Mouse (Mus musculus) MEL (cell line): Measurements from ENCODE around the gene Kif7. TPM values are rescaled to one million over a fixed set of nuclear protein-coding genes. Genes with fewer than 3 reads are reported as not detected.

ENCODE experiments used
- DNase-seq: peaks from one replicate; pipeline ENCODE4 v3.0.0; 2011; ENCODE audit warnings: low read depth, low spot score
- H3K27ac ChIP-seq: 2 replicates; pipeline ENCODE4 v1.5.1; 2012; ENCODE audit warnings: low read depth, mild to moderate bottlenecking, control low read depth, low read length, moderate library complexity; ENCODE audit not compliant: control insufficient read depth
- H3K27me3 ChIP-seq, 2 experiments: fragments of 150-350 bp in 1 of 2; sonication (generic) in 1 of 2; 2 replicates each; pipeline ENCODE4 v1.6.1; 2012; ENCODE audit warnings: low read length in 2 of 2, mild to moderate bottlenecking in 2 of 2, improper control_type of control experiment in 1 of 2, moderate library complexity in 1 of 2; ENCODE audit not compliant: insufficient read depth in 2 of 2, control insufficient read depth in 1 of 2
- H3K36me3 ChIP-seq, 2 experiments: 2 replicates each; pipeline ENCODE4 v1.6.1; 2012 to 2014; ENCODE audit warnings: low read length in 2 of 2, improper control_type of control experiment in 1 of 2, inconsistent platforms in 1 of 2, mild to moderate bottlenecking in 1 of 2; ENCODE audit not compliant: insufficient read depth in 2 of 2, control insufficient read depth in 1 of 2
- H3K4me1 ChIP-seq, 2 experiments: fragments of 150-350 bp in 1 of 2; sonication (generic) in 1 of 2; 2 replicates each; pipeline ENCODE4 v1.6.1; 2012; ENCODE audit warnings: low read length in 2 of 2, improper control_type of control experiment in 1 of 2, mild to moderate bottlenecking in 1 of 2; ENCODE audit not compliant: insufficient read depth in 2 of 2, control insufficient read depth in 1 of 2
- H3K4me3 ChIP-seq, 2 experiments: fragments of 150-350 bp in 1 of 2; sonication (generic) in 1 of 2; 2 replicates each; pipeline ENCODE4 v1.5.1; 2012; ENCODE audit warnings: low read depth in 2 of 2, low read length in 2 of 2, mild to moderate bottlenecking in 2 of 2, moderate library complexity in 2 of 2, control low read depth in 1 of 2, improper control_type of control experiment in 1 of 2; ENCODE audit not compliant: control insufficient read depth in 1 of 2, insufficient read depth in 1 of 2
- H3K79me2 ChIP-seq: 2 replicates; pipeline ENCODE4 v1.6.1; 2012; ENCODE audit warnings: mild to moderate bottlenecking, low read length, moderate library complexity; ENCODE audit not compliant: control insufficient read depth, poor library complexity, insufficient read depth
- H3K9ac ChIP-seq: 2 replicates; pipeline ENCODE4 v1.6.1; 2012; ENCODE audit warnings: low read depth, mild to moderate bottlenecking, control low read depth, low read length, moderate library complexity; ENCODE audit not compliant: control insufficient read depth, poor library complexity, severe bottlenecking
- H3K9me3 ChIP-seq: fragments of 150-350 bp; sonication (generic); replicated peaks from 2 replicates; pipeline ENCODE4 v1.6.1; 2012; ENCODE audit warnings: mild to moderate bottlenecking, low read length, improper control_type of control experiment, moderate library complexity; ENCODE audit not compliant: insufficient read depth
- BHLHE40 ChIP-seq: IDR thresholded peaks from 2 replicates; pipeline ENCODE4 v1.6.1; 2012; ENCODE audit warnings: low read depth, mild to moderate bottlenecking, inconsistent platforms, low read length, improper control_type of control experiment, borderline replicate concordance
- CHD2 ChIP-seq: IDR thresholded peaks from 2 replicates; pipeline ENCODE4 v1.6.1; 2011; ENCODE audit warnings: low read length, improper control_type of control experiment
- E2F4 ChIP-seq: IDR thresholded peaks from 2 replicates; pipeline ENCODE4 v1.6.1; 2011; ENCODE audit warnings: low read depth, low read length, improper control_type of control experiment, borderline replicate concordance
- EP300 ChIP-seq, 2 experiments: IDR thresholded peaks; 2 replicates each; pipeline ENCODE4 v1.6.1; 2011; ENCODE audit warnings: improper control_type of control experiment in 2 of 2, low read length in 2 of 2, low read depth in 1 of 2, mild to moderate bottlenecking in 1 of 2
- ETS1 ChIP-seq: IDR thresholded peaks from 2 replicates; pipeline ENCODE4 v1.6.1; 2012; ENCODE audit warnings: low read depth, mild to moderate bottlenecking, inconsistent platforms, low read length, improper control_type of control experiment, moderate library complexity
- GABPA ChIP-seq: IDR thresholded peaks from 2 replicates; pipeline ENCODE4 v1.6.1; 2012; ENCODE audit warnings: low read depth, mild to moderate bottlenecking, inconsistent platforms, low read length, improper control_type of control experiment, moderate library complexity
- JUND ChIP-seq: IDR thresholded peaks from 2 replicates; pipeline ENCODE4 v1.6.1; 2011; ENCODE audit warnings: low read depth, mild to moderate bottlenecking, improper control_type of control experiment, low read length
- KAT2A ChIP-seq: conservative IDR thresholded peaks from 2 replicates; pipeline ENCODE4 v1.6.1; 2012; ENCODE audit warnings: low read depth, low read length, improper control_type of control experiment, inconsistent platforms
- MAX ChIP-seq: IDR thresholded peaks from 2 replicates; pipeline ENCODE4 v1.6.1; 2011; ENCODE audit warnings: low read length, improper control_type of control experiment
- MAZ ChIP-seq: IDR thresholded peaks from 2 replicates; pipeline ENCODE4 v1.6.1; 2012; ENCODE audit warnings: low read depth, mild to moderate bottlenecking, inconsistent platforms, low read length, improper control_type of control experiment
- MEF2A ChIP-seq: IDR thresholded peaks from 2 replicates; pipeline ENCODE4 v1.6.1; 2014; ENCODE audit warnings: low read depth, mild to moderate bottlenecking, inconsistent platforms, low read length, improper control_type of control experiment; ENCODE audit not compliant: poor library complexity, insufficient replicate concordance, severe bottlenecking; ENCODE audit errors: extremely low read depth
- MXI1 ChIP-seq: IDR thresholded peaks from 2 replicates; pipeline ENCODE4 v1.6.1; 2011; ENCODE audit warnings: mild to moderate bottlenecking, low read depth, low read length, improper control_type of control experiment
- MYB ChIP-seq: IDR thresholded peaks from 2 replicates; pipeline ENCODE4 v1.6.1; 2011; ENCODE audit warnings: mild to moderate bottlenecking, low read depth, low read length, improper control_type of control experiment
- MYC ChIP-seq: IDR thresholded peaks from 2 replicates; pipeline ENCODE4 v1.6.1; 2011; ENCODE audit warnings: low read depth, mild to moderate bottlenecking, low read length, improper control_type of control experiment, moderate library complexity
- NELFE ChIP-seq: IDR thresholded peaks from 2 replicates; pipeline ENCODE4 v1.6.1; 2011; ENCODE audit warnings: low read depth, low read length, improper control_type of control experiment
- NRF1 ChIP-seq: IDR thresholded peaks from 2 replicates; pipeline ENCODE4 v1.6.1; 2014; ENCODE audit warnings: low read depth, mild to moderate bottlenecking, inconsistent platforms, low read length, improper control_type of control experiment, moderate library complexity; ENCODE audit not compliant: poor library complexity, insufficient read depth, severe bottlenecking
- POLR2A ChIP-seq, 2 experiments: IDR thresholded peaks; 2 replicates each; pipeline ENCODE4 v1.6.1; 2011 to 2012; ENCODE audit warnings: low read length in 2 of 2, mild to moderate bottlenecking in 2 of 2, control low read depth in 1 of 2, improper control_type of control experiment in 1 of 2, low read depth in 1 of 2, moderate library complexity in 1 of 2; ENCODE audit not compliant: control insufficient read depth in 1 of 2, insufficient read depth in 1 of 2, poor library complexity in 1 of 2
- RAD21 ChIP-seq: IDR thresholded peaks from 2 replicates; pipeline ENCODE4 v1.6.1; 2011; ENCODE audit warnings: mild to moderate bottlenecking, low read depth, low read length, improper control_type of control experiment
- SMC3 ChIP-seq: IDR thresholded peaks from 2 replicates; pipeline ENCODE4 v1.6.1; 2011; ENCODE audit warnings: low read depth, low read length, improper control_type of control experiment
- TBP ChIP-seq: IDR thresholded peaks from 2 replicates; pipeline ENCODE4 v1.8.0; 2011; ENCODE audit warnings: low read depth, low read length, improper control_type of control experiment
- TCF12 ChIP-seq: IDR thresholded peaks from 2 replicates; pipeline ENCODE4 v1.6.1; 2014; ENCODE audit warnings: low read depth, mild to moderate bottlenecking, inconsistent platforms, low read length, improper control_type of control experiment, moderate library complexity
- USF1 ChIP-seq: IDR thresholded peaks from 2 replicates; pipeline ENCODE4 v1.6.1; 2014; ENCODE audit warnings: low read depth, mild to moderate bottlenecking, inconsistent platforms, low read length, improper control_type of control experiment, moderate library complexity
- ZKSCAN1 ChIP-seq: IDR thresholded peaks from 2 replicates; pipeline ENCODE4 v1.6.1; 2012; ENCODE audit warnings: low read depth, mild to moderate bottlenecking, inconsistent platforms, low read length, improper control_type of control experiment, moderate library complexity
- ZNF384 ChIP-seq: IDR thresholded peaks from 2 replicates; pipeline ENCODE4 v1.6.1; 2012; ENCODE audit warnings: low read depth, mild to moderate bottlenecking, inconsistent platforms, low read length, improper control_type of control experiment
- polyA plus RNA-seq, 2 experiments: library from polyadenylated mRNA; stranded (reverse) in 1 of 2; unstranded in 1 of 2; fragments of >175 nt in 1 of 2; fragments of >200 nt in 1 of 2; gene quantifications; 2 replicates each; pipeline versions ENCODE4 v1.2.1 to v1.2.4; 2012; ENCODE audit warnings: low replicate concordance in 2 of 2, low read depth in 1 of 2; ENCODE audit not compliant: insufficient read length in 2 of 2, insufficient read depth in 1 of 2, missing spikeins in 1 of 2
- total RNA-seq: library from RNA; depleted of rRNA; stranded (reverse); fragments of 300-350 nt; gene quantifications from 2 replicates; pipeline ENCODE4 v1.2.3, GENCODE M21; 2012

Gene Kif7
- total and polyA plus RNA-seq, 3 experiments: 13.1 to 15.6 TPM; not detected in 1

GRCm38 (mm10) chr7:79738913-79739312 is 23.4 kb upstream of the Kif7 start:
- H3K79me2 ChIP-seq: peaks cover 4% of the 10 kb centered on the region; the same call in 1 of the 2 replicates
- no peak for TF ChIP-seq ZKSCAN1
- TF ChIP-seq ZNF384: no peak
- no peak for TF ChIP-seq NRF1
- no peak for TF ChIP-seq MYB
- no peak for TF ChIP-seq TCF12
- no peak for TF ChIP-seq NELFE
- no peak for TF ChIP-seq MEF2A
- TF ChIP-seq EP300 (IDR thresholded peaks at IDR 0.05; ENCODE audit: low read depth in 1 of 2, low read length in 2 of 2): no peak
- TF ChIP-seq MYC: no peak
- no peak for TF ChIP-seq JUND
- no peak for TF ChIP-seq BHLHE40
- TF ChIP-seq MAZ: no peak
- TF ChIP-seq MXI1: no peak
- no peak for TF ChIP-seq POLR2A (IDR thresholded peaks at IDR 0.05; ENCODE audit: control insufficient read depth in 1 of 2, insufficient read depth in 1 of 2, low read depth in 1 of 2, low read length in 2 of 2, poor library complexity in 1 of 2)
- TF ChIP-seq KAT2A: no peak
- TF ChIP-seq, all 39 proteins: peak for 0
- Histone ChIP-seq H3K9me3 (no peaks in the 10 kb centered on the region), H3K4me1 (peaks cover 0 to 11% of the 10 kb centered on the region in 2 experiments; a peak in 2 of 4 replicates), H3K27ac (no peak overlapping the region), H3K4me3 (no peak overlapping the region), H3K9ac (no peak overlapping the region), H3K27me3 (no peaks in the 10 kb centered on the region), H3K36me3 (peaks cover 0 to 7% of the 10 kb centered on the region in 2 experiments; a peak in 2 of 4 replicates)
- no peak for DNase-seq

DNA sequence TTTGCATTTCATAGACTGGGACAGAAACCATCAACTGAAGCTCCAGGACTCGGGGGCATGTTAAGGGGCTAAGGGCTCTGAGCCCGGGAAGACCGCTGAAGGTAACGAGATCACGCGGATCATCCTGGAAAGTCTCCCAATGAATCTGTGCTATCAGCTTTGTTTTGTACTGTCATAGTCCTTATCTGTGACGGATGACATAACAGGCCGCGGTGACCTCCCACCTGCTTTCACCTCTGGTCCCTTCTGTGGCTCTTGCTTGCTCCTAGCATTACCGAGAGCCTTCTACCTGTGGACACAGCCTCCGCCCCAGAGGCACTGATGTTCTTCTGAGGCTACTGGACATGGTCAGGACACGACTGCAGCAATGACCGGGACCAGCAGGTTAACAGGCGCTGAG is 21.0 kb upstream of the Kif7 start:
- Histone ChIP-seq H3K79me2 (no peaks in the 10 kb centered on the region), H3K36me3 (no peaks in the 10 kb centered on the region)
- TF ChIP-seq RAD21: no peak
- TF ChIP-seq NELFE: no peak
- no peak for TF ChIP-seq TBP
- TF ChIP-seq MXI1: no peak
- no peak for TF ChIP-seq MAX
- TF ChIP-seq SMC3: no peak
- TF ChIP-seq CHD2: no peak
- TF ChIP-seq ETS1: no peak
- no peak for TF ChIP-seq E2F4
- TF ChIP-seq GABPA: no peak
- no peak for TF ChIP-seq MAZ
- TF ChIP-seq EP300 (IDR thresholded peaks at IDR 0.05; ENCODE audit: low read depth in 1 of 2, low read length in 2 of 2): no peak
- no peak for TF ChIP-seq USF1
- TF ChIP-seq, all 39 proteins: peak for 0
- Histone ChIP-seq H3K27me3 (no peaks in the 10 kb centered on the region), H3K4me1 (no peaks in the 10 kb centered on the region), H3K9ac (no peak overlapping the region), H3K27ac (no peak overlapping the region), H3K4me3 (no peak overlapping the region), H3K9me3 (no peaks in the 10 kb centered on the region)
- DNase-seq: no peak
